In the genomic region with DNA sequence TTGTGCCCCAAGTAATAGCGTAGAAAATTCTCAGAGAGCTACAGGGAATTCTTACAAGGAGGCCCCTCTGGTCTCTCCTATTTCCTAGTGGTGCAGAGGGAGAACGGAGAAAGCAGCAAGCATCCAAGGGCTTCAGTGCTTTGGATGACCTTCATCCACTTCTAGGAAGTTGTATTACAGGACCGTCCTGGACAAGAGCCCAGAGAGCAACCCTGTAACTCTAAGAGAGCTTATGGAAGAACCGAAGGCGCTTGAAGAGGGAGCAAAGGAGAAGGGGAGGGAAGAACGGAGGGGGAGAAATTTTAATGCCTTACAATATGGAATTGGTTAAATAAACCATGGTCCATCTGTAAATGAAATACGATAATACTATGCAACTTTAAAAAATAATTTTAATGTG, we compare ENCODE assay signal across 19 mouse cellular contexts. TPM values are rescaled to one million over a fixed set of nuclear protein-coding genes. Genes with fewer than 3 reads are reported as not detected.
DNase-seq lines count a peak whose midpoint lies in the region; ATAC-seq and TF ChIP-seq lines count a peak whose summit lies in the region.
"Had no signal": no experiment of that assay in that cellular context is flagged by ENCODE, and none has a peak within 500 bp of the region (broad histone marks: within the 10 kb centered on the region; RNA-seq: fewer than 3 reads in every experiment).

No protein-coding gene starts in this region.

- H3K4me2 ChIP-seq in forebrain, embryonic 13.5 days: no peak overlapping the region
- no peak overlapping the region for H3K4me2 ChIP-seq in forebrain, embryonic 12.5 days
- H3K4me2 ChIP-seq in limb, embryonic 13.5 days (replicated peaks): no peak overlapping the region
- H3K4me2 ChIP-seq: heart, embryonic 11.5 days; liver, embryonic 13.5 days; lung, embryonic 15.5 days had no signal

- peak overlapping the region; percentile 84 for H3K27ac ChIP-seq in forebrain, embryonic 13.5 days
- H3K27ac ChIP-seq in forebrain, embryonic 12.5 days: no peak overlapping the region
- H3K27ac ChIP-seq in layer of hippocampus, adult 2 months: peak overlapping the region; percentile 84
- peak overlapping the region; percentile 74; the same call in 1 of the 2 replicates for H3K27ac ChIP-seq in limb, embryonic 13.5 days
- H3K27ac ChIP-seq: liver, embryonic 13.5 days; lung, embryonic 15.5 days had no signal

- H3K9ac ChIP-seq in forebrain, embryonic 13.5 days: no peak overlapping the region
- no peak overlapping the region for H3K9ac ChIP-seq in forebrain, embryonic 12.5 days
- H3K9ac ChIP-seq in limb, embryonic 13.5 days: no peak overlapping the region
- H3K9ac ChIP-seq: liver, embryonic 13.5 days; lung, embryonic 15.5 days had no signal

- H3K4me3 ChIP-seq in forebrain, embryonic 13.5 days: no peak overlapping the region
- H3K4me3 ChIP-seq in forebrain, embryonic 12.5 days (replicated peaks): no peak overlapping the region
- H3K4me3 ChIP-seq in layer of hippocampus, adult 2 months: no peak overlapping the region
- H3K4me3 ChIP-seq in limb, embryonic 13.5 days: no peak overlapping the region
- H3K4me3 ChIP-seq: liver, embryonic 13.5 days; lung, embryonic 15.5 days had no signal

- no peaks in the 10 kb centered on the region for H3K36me3 ChIP-seq in forebrain, embryonic 13.5 days (ENCODE audit: poor library complexity, severe bottlenecking)
- H3K36me3 ChIP-seq in forebrain, embryonic 12.5 days (replicated peaks): no peaks in the 10 kb centered on the region
- no peaks in the 10 kb centered on the region for H3K36me3 ChIP-seq in limb, embryonic 13.5 days
- H3K36me3 ChIP-seq: liver, embryonic 13.5 days; lung, embryonic 15.5 days had no signal

- TF ChIP-seq CTCF in layer of hippocampus, adult 2 months (conservative IDR thresholded peaks at IDR 0.05): no peak

- H3K4me1 ChIP-seq in forebrain, embryonic 13.5 days: peaks cover 26% of the 10 kb centered on the region
- H3K4me1 ChIP-seq in forebrain, embryonic 12.5 days: 0 out of 2 replicates have a peak, but pooled peaks cover 6% of the 10 kb centered on the region
- peaks cover 20% of the 10 kb centered on the region for H3K4me1 ChIP-seq in limb, embryonic 13.5 days
- H3K4me1 ChIP-seq: liver, embryonic 13.5 days; lung, embryonic 15.5 days had no signal

- WGBS in forebrain, embryonic 13.5 days: 68% methylated on average over 7 of the region's 7 CpGs
- 83% methylated on average over 7 of the region's 7 CpGs for WGBS in forebrain, embryonic 12.5 days
- 39% methylated on average over 7 of the region's 7 CpGs for WGBS in limb, embryonic 13.5 days

- no peaks in the 10 kb centered on the region for H3K9me3 ChIP-seq in forebrain, embryonic 13.5 days (replicated peaks)
- no peaks in the 10 kb centered on the region for H3K9me3 ChIP-seq in forebrain, embryonic 12.5 days
- H3K9me3 ChIP-seq in limb, embryonic 13.5 days: no peaks in the 10 kb centered on the region
- H3K9me3 ChIP-seq: liver, embryonic 13.5 days; lung, embryonic 15.5 days had no signal

- no peak for DNase-seq in layer of hippocampus, adult 2 months (ENCODE audit: low spot score in 2 of 2)
- DNase-seq in layer of hippocampus, adult 9-10 months (ENCODE audit: low spot score): no peak
- peak; percentile 49 for DNase-seq in adrenal gland, postnatal 14 days
- DNase-seq in MN1 (ENCODE audit: low spot score) (no peak), liver (no peak)
- DNase-seq: kidney, adult 18-20 months; kidney, postnatal 25 days; liver, embryonic 13.5 days; thymus, adult 18-20 months had no signal

- no peak for ATAC-seq in forebrain, embryonic 13.5 days
- no peak for ATAC-seq in forebrain, embryonic 12.5 days (ENCODE audit: low FRiP score)
- peak; percentile 58; the same call in 1 of the 2 replicates for ATAC-seq in limb, embryonic 13.5 days (ENCODE audit: low FRiP score, low read depth)

- H3K27me3 ChIP-seq in forebrain, embryonic 13.5 days: no peaks in the 10 kb centered on the region
- H3K27me3 ChIP-seq in forebrain, embryonic 12.5 days: no peaks in the 10 kb centered on the region
- H3K27me3 ChIP-seq in limb, embryonic 13.5 days: no peaks in the 10 kb centered on the region
- H3K27me3 ChIP-seq: liver, embryonic 13.5 days; lung, embryonic 15.5 days had no signal

RNA-seq across cellular contexts. Expression of a gene that starts 33.3 kb away (rescaled TPM):
- polyA plus RNA-seq in forebrain, embryonic 13.5 days (2015; fragmentation: Nextera tagmentation; extraction: Ambion mirVana): 0.50 and 0.92 TPM in 2 replicates
- polyA plus RNA-seq in forebrain, embryonic 12.5 days (2016; fragmentation: Nextera tagmentation; extraction: Ambion mirVana): 0.06 and 0.08 TPM in 2 replicates
- 1 to 10 TPM in 1 of 2 experiments, under 1 TPM in 1; 1.00 to 1.0 TPM for total RNA-seq in layer of hippocampus, adult 2 months (2021)
- 0.11 and 0.26 TPM in 2 replicates for total RNA-seq in adrenal gland, postnatal 14 days (2021)
- 0.18 and 0.22 TPM in 2 replicates for polyA plus RNA-seq in limb, embryonic 13.5 days (2015; fragmentation: Nextera tagmentation; extraction: Ambion mirVana)
- total RNA-seq: common myeloid progenitor, adult 5-6 weeks; gastrocnemius, postnatal 14 days; hematopoietic stem cell, adult 5-6 weeks; neutrophil, adult 5-6 weeks had no signal
- polyA plus RNA-seq: heart, embryonic 11.5 days; liver, embryonic 13.5 days; midbrain, embryonic 14.5 days had no signal
